Mouse (Mus musculus) spleen, postnatal 36 days (tissue): ENCODE data around the gene Rreb1.
A peak's percentile ranks its signal among the peaks of the same experiment; 100 is the strongest.

Source experiments
- DNase-seq, 2 experiments: peaks; one replicate each; pipeline ENCODE4 v3.0.0; 2022; ENCODE audit warnings: low spot score in 2 of 2, mixed read lengths in 1 of 2

The Rreb1 gene

GRCm38 (mm10) chr13:37851617-37852016, 73.4 kb downstream of the Rreb1 start:
- DNase-seq = no peak

GRCm38 (mm10) chr13:37852850-37853249, 74.7 kb downstream of the Rreb1 start:
- DNase-seq = no peak

- DNase-seq = peak; percentile 32 to 48
These were observed 75.2 kb downstream of the Rreb1 start for GRCm38 (mm10) chr13:37853441-37853840.

- peak; percentile 24 to 58 for DNase-seq
These were observed 75.8 kb downstream of the Rreb1 start for GRCm38 (mm10) chr13:37854031-37854431.

- peak; percentile 51 for DNase-seq
These were observed 76.4 kb downstream of the Rreb1 start for GRCm38 (mm10) chr13:37854455-37855220.

GRCm38 (mm10) chr13:37855221-37855757, 77.1 kb downstream of the Rreb1 start:
- no peak for DNase-seq

GRCm38 (mm10) chr13:37855765-37856164, 77.6 kb downstream of the Rreb1 start:
- DNase-seq = no peak

GRCm38 (mm10) chr13:37856537-37856936, 78.3 kb downstream of the Rreb1 start:
- no peak for DNase-seq

GRCm38 (mm10) chr13:37857284-37858065, 79.3 kb downstream of the Rreb1 start:
- peak; percentile 90 to 91 for DNase-seq

- DNase-seq = no peak
These were observed 79.9 kb downstream of the Rreb1 start for GRCm38 (mm10) chr13:37858066-37858501.

GRCm38 (mm10) chr13:37858508-37858907, 80.3 kb downstream of the Rreb1 start:
- no peak for DNase-seq

GRCm38 (mm10) chr13:37859782-37860181, 81.6 kb downstream of the Rreb1 start:
- DNase-seq = no peak

- no peak for DNase-seq
These were observed 82.0 kb downstream of the Rreb1 start for GRCm38 (mm10) chr13:37860204-37860603.

GRCm38 (mm10) chr13:37860789-37861188, 82.6 kb downstream of the Rreb1 start:
- DNase-seq = peak; percentile 51 to 54

GRCm38 (mm10) chr13:37862492-37862891, 84.3 kb downstream of the Rreb1 start:
- DNase-seq = no peak

- no peak for DNase-seq
These were observed 85.4 kb downstream of the Rreb1 start for GRCm38 (mm10) chr13:37863643-37864042.

GRCm38 (mm10) chr13:37864697-37865096, 86.5 kb downstream of the Rreb1 start:
- no peak for DNase-seq

- no peak for DNase-seq
These were observed 88.1 kb downstream of the Rreb1 start for GRCm38 (mm10) chr13:37866296-37866695.

GRCm38 (mm10) chr13:37866846-37867245, 88.6 kb downstream of the Rreb1 start:
- no peak for DNase-seq

GRCm38 (mm10) chr13:37870118-37870908, 92.1 kb downstream of the Rreb1 start:
- DNase-seq = no peak

GRCm38 (mm10) chr13:37872142-37872835, 94.1 kb downstream of the Rreb1 start:
- no peak for DNase-seq
